Mouse (Mus musculus) mouse embryonic stem cell (cell line): ENCODE measurements around the gene Gpi1.
"Not testable (repeated sequence)": the region's sequence is repeated elsewhere in the genome, so short reads cannot be mapped to it uniquely, and the experiment has no call there.

ENCODE experiments used
- in situ Hi-C, 2 experiments: fragments of 300-500 bp; cut with MboI; formaldehyde crosslinking; loops; 1 replicate in 1 of 2; 3 replicates in 1 of 2; pipeline ENCODE4 v1.14.3; 2019 to 2020; ENCODE audit warnings: low sequenced_read_pairs in 2 of 2, low pct_unique_long_range_greater_than_20kb in 1 of 2, mixed read lengths in 1 of 2; ENCODE audit not compliant: unreplicated experiment in 1 of 2

Gene Gpi1

GRCm38 (mm10) chr7:34200829-34201228, 29.3 kb downstream of the Gpi1 start:
- in situ Hi-C loops: no loop called here

GRCm38 (mm10) chr7:34198346-34198745, 31.8 kb downstream of the Gpi1 start:
- in situ Hi-C loops: no loop called here

- in situ Hi-C loops: no loop called here
Measured at GRCm38 (mm10) chr7:34196132-34197128, 33.7 kb downstream of the Gpi1 start, which contains the start of gene Pdcd2l. Gene Pdcd2l, minus strand, starts transcription at chr7:34196661.

GRCm38 (mm10) chr7:34195632-34196031, 34.5 kb downstream of the Gpi1 start:
- in situ Hi-C loops: no loop called here

- in situ Hi-C loops: no loop called here
Measured at GRCm38 (mm10) chr7:34192825-34193224, 37.3 kb downstream of the Gpi1 start.

- in situ Hi-C loops: no loop called here
Measured at GRCm38 (mm10) chr7:34189376-34189989, 40.7 kb downstream of the Gpi1 start.

GRCm38 (mm10) chr7:34183794-34184193, 46.3 kb downstream of the Gpi1 start:
- in situ Hi-C loops: no loop called here

GRCm38 (mm10) chr7:34183356-34183755, 46.8 kb downstream of the Gpi1 start:
- in situ Hi-C loops: no loop called here

GRCm38 (mm10) chr7:34176241-34176640, 53.9 kb downstream of the Gpi1 start:
- in situ Hi-C loops: not testable (repeated sequence)

- in situ Hi-C loops: no loop called here
Measured at GRCm38 (mm10) chr7:34172251-34172650, 57.9 kb downstream of the Gpi1 start.

- in situ Hi-C loops: no loop called here
Measured at GRCm38 (mm10) chr7:34169454-34169853, 60.7 kb downstream of the Gpi1 start, which contains the start of gene Uba2. Gene Uba2, minus strand, starts transcription at chr7:34169599.

GRCm38 (mm10) chr7:34168470-34169251, 61.5 kb downstream of the Gpi1 start:
- in situ Hi-C loops: no loop called here

GRCm38 (mm10) chr7:34167766-34168469, 62.2 kb downstream of the Gpi1 start:
- in situ Hi-C loops: no loop called here

GRCm38 (mm10) chr7:34166850-34167249, 63.3 kb downstream of the Gpi1 start:
- in situ Hi-C loops: no loop called here

- in situ Hi-C loops: no loop called here
Measured at GRCm38 (mm10) chr7:34165999-34166398, 64.1 kb downstream of the Gpi1 start.

- in situ Hi-C loops: no loop called here
Measured at GRCm38 (mm10) chr7:34164671-34165070, 65.5 kb downstream of the Gpi1 start.

GRCm38 (mm10) chr7:34159167-34159566, 71.0 kb downstream of the Gpi1 start:
- in situ Hi-C loops: loop anchor here (5.0 to 10.0 kb wide), 3 partner anchors 53 to 206 kb away; no protein-coding TSS in a partner anchor

GRCm38 (mm10) chr7:34157994-34158393, 72.1 kb downstream of the Gpi1 start:
- in situ Hi-C loops: loop anchor here (5.0 to 10.0 kb wide), 3 partner anchors 54 to 207 kb away; no protein-coding TSS in a partner anchor
